Mouse (Mus musculus) CH12.LX (cell line): ENCODE results near the gene Bdkrb2.

Source experiments
- CTCF ChIP-seq, 2 experiments: IDR thresholded peaks in 1 of 2; conservative IDR thresholded peaks in 1 of 2; 2 replicates each; pipeline ENCODE4 v1.5.1; 2011 to 2012; ENCODE audit warnings: low read depth in 2 of 2, low read length in 2 of 2, improper control_type of control experiment in 1 of 2, inconsistent platforms in 1 of 2, mild to moderate bottlenecking in 1 of 2, moderate library complexity in 1 of 2
- IRF4 ChIP-seq: IDR thresholded peaks from 2 replicates; pipeline ENCODE4 v1.6.1; 2014; ENCODE audit warnings: low read depth, mild to moderate bottlenecking, inconsistent platforms, low read length, improper control_type of control experiment
- MAX ChIP-seq: IDR thresholded peaks from 2 replicates; pipeline ENCODE4 v1.6.1; 2011; ENCODE audit warnings: low read length, improper control_type of control experiment
- MEF2A ChIP-seq: IDR thresholded peaks from 2 replicates; pipeline ENCODE4 v1.6.1; 2014; ENCODE audit warnings: low read depth, mild to moderate bottlenecking, inconsistent platforms, low read length, improper control_type of control experiment, borderline replicate concordance
- POLR2A ChIP-seq: IDR thresholded peaks from 2 replicates; pipeline ENCODE4 v1.6.1; 2011; ENCODE audit warnings: low read depth, mild to moderate bottlenecking, improper control_type of control experiment, low read length
- RAD21 ChIP-seq: IDR thresholded peaks from 2 replicates; pipeline ENCODE4 v1.6.1; 2011; ENCODE audit warnings: low read depth, mild to moderate bottlenecking, low read length, improper control_type of control experiment, moderate library complexity
- RCOR1 ChIP-seq: conservative IDR thresholded peaks from 2 replicates; pipeline ENCODE4 v1.6.1; 2012; ENCODE audit warnings: low read depth, mild to moderate bottlenecking, inconsistent platforms, low read length, improper control_type of control experiment
- USF2 ChIP-seq: conservative IDR thresholded peaks from 2 replicates; pipeline ENCODE4 v1.6.1; 2011; ENCODE audit warnings: low read depth, low read length, improper control_type of control experiment
- ZKSCAN1 ChIP-seq: IDR thresholded peaks from 2 replicates; pipeline ENCODE4 v1.6.1; 2012; ENCODE audit warnings: low read depth, inconsistent platforms, low read length, improper control_type of control experiment, borderline replicate concordance
- ZNF384 ChIP-seq: IDR thresholded peaks from 2 replicates; pipeline ENCODE4 v1.6.1; 2012; ENCODE audit warnings: low read depth, low read length, improper control_type of control experiment, inconsistent platforms

- no peak for TF ChIP-seq POLR2A
- no peak for TF ChIP-seq IRF4
- TF ChIP-seq ZNF384: no peak
- no peak for TF ChIP-seq RAD21
- no peak for TF ChIP-seq CTCF (conservative IDR thresholded peaks at IDR 0.05 in 1 of 2, IDR thresholded peaks at IDR 0.05 in 1 of 2; ENCODE audit: low read depth in 2 of 2, low read length in 2 of 2)
- no peak for TF ChIP-seq ZKSCAN1
- TF ChIP-seq MAX: no peak
- no peak for TF ChIP-seq USF2
- TF ChIP-seq RCOR1: no peak
- TF ChIP-seq MEF2A: no peak
These were observed 24.5 kb downstream of the Bdkrb2 start for GRCm38 (mm10) chr12:105587526-105587925.
